Mouse (Mus musculus) MEL (cell line): Measurements from ENCODE around the gene Rora. TPM values are rescaled to one million over a fixed set of nuclear protein-coding genes. Genes with fewer than 3 reads are reported as not detected.

Experiments
- DNase-seq: peaks from one replicate; pipeline ENCODE4 v3.0.0; 2011; ENCODE audit warnings: low read depth, low spot score
- H3K27ac ChIP-seq: 2 replicates; pipeline ENCODE4 v1.5.1; 2012; ENCODE audit warnings: low read depth, mild to moderate bottlenecking, control low read depth, low read length, moderate library complexity; ENCODE audit not compliant: control insufficient read depth
- H3K27me3 ChIP-seq, 2 experiments: fragments of 150-350 bp in 1 of 2; sonication (generic) in 1 of 2; 2 replicates each; pipeline ENCODE4 v1.6.1; 2012; ENCODE audit warnings: low read length in 2 of 2, mild to moderate bottlenecking in 2 of 2, improper control_type of control experiment in 1 of 2, moderate library complexity in 1 of 2; ENCODE audit not compliant: insufficient read depth in 2 of 2, control insufficient read depth in 1 of 2
- H3K36me3 ChIP-seq, 2 experiments: 2 replicates each; pipeline ENCODE4 v1.6.1; 2012 to 2014; ENCODE audit warnings: low read length in 2 of 2, improper control_type of control experiment in 1 of 2, inconsistent platforms in 1 of 2, mild to moderate bottlenecking in 1 of 2; ENCODE audit not compliant: insufficient read depth in 2 of 2, control insufficient read depth in 1 of 2
- H3K4me1 ChIP-seq, 2 experiments: fragments of 150-350 bp in 1 of 2; sonication (generic) in 1 of 2; 2 replicates each; pipeline ENCODE4 v1.6.1; 2012; ENCODE audit warnings: low read length in 2 of 2, improper control_type of control experiment in 1 of 2, mild to moderate bottlenecking in 1 of 2; ENCODE audit not compliant: insufficient read depth in 2 of 2, control insufficient read depth in 1 of 2
- H3K4me3 ChIP-seq, 2 experiments: fragments of 150-350 bp in 1 of 2; sonication (generic) in 1 of 2; 2 replicates each; pipeline ENCODE4 v1.5.1; 2012; ENCODE audit warnings: low read depth in 2 of 2, low read length in 2 of 2, mild to moderate bottlenecking in 2 of 2, moderate library complexity in 2 of 2, control low read depth in 1 of 2, improper control_type of control experiment in 1 of 2; ENCODE audit not compliant: control insufficient read depth in 1 of 2, insufficient read depth in 1 of 2
- H3K79me2 ChIP-seq: 2 replicates; pipeline ENCODE4 v1.6.1; 2012; ENCODE audit warnings: mild to moderate bottlenecking, low read length, moderate library complexity; ENCODE audit not compliant: control insufficient read depth, poor library complexity, insufficient read depth
- H3K9ac ChIP-seq: 2 replicates; pipeline ENCODE4 v1.6.1; 2012; ENCODE audit warnings: low read depth, mild to moderate bottlenecking, control low read depth, low read length, moderate library complexity; ENCODE audit not compliant: control insufficient read depth, poor library complexity, severe bottlenecking
- H3K9me3 ChIP-seq: fragments of 150-350 bp; sonication (generic); replicated peaks from 2 replicates; pipeline ENCODE4 v1.6.1; 2012; ENCODE audit warnings: mild to moderate bottlenecking, low read length, improper control_type of control experiment, moderate library complexity; ENCODE audit not compliant: insufficient read depth
- CHD2 ChIP-seq: IDR thresholded peaks from 2 replicates; pipeline ENCODE4 v1.6.1; 2011; ENCODE audit warnings: low read length, improper control_type of control experiment
- CTCF ChIP-seq, 3 experiments: IDR thresholded peaks in 2 of 3; conservative IDR thresholded peaks in 1 of 3; 2 replicates each; pipeline ENCODE4 v1.5.1; 2011 to 2012; ENCODE audit warnings: low read length in 3 of 3, low read depth in 2 of 3, mild to moderate bottlenecking in 2 of 3, improper control_type of control experiment in 1 of 3, inconsistent platforms in 1 of 3, mixed read lengths in 1 of 3, moderate library complexity in 1 of 3; ENCODE audit not compliant: control insufficient read depth in 1 of 3, insufficient read depth in 1 of 3, poor library complexity in 1 of 3, severe bottlenecking in 1 of 3
- ETS1 ChIP-seq: IDR thresholded peaks from 2 replicates; pipeline ENCODE4 v1.6.1; 2012; ENCODE audit warnings: low read depth, mild to moderate bottlenecking, inconsistent platforms, low read length, improper control_type of control experiment, moderate library complexity
- GABPA ChIP-seq: IDR thresholded peaks from 2 replicates; pipeline ENCODE4 v1.6.1; 2012; ENCODE audit warnings: low read depth, mild to moderate bottlenecking, inconsistent platforms, low read length, improper control_type of control experiment, moderate library complexity
- GATA1 ChIP-seq: IDR thresholded peaks from 2 replicates; pipeline ENCODE4 v1.6.1; 2011; ENCODE audit warnings: low read depth, low read length, improper control_type of control experiment
- HCFC1 ChIP-seq: IDR thresholded peaks from 2 replicates; pipeline ENCODE4 v1.6.1; 2012; ENCODE audit warnings: low read depth, mild to moderate bottlenecking, inconsistent platforms, low read length, improper control_type of control experiment, moderate library complexity
- JUND ChIP-seq: IDR thresholded peaks from 2 replicates; pipeline ENCODE4 v1.6.1; 2011; ENCODE audit warnings: low read depth, mild to moderate bottlenecking, improper control_type of control experiment, low read length
- KAT2A ChIP-seq: conservative IDR thresholded peaks from 2 replicates; pipeline ENCODE4 v1.6.1; 2012; ENCODE audit warnings: low read depth, low read length, improper control_type of control experiment, inconsistent platforms
- MAX ChIP-seq: IDR thresholded peaks from 2 replicates; pipeline ENCODE4 v1.6.1; 2011; ENCODE audit warnings: low read length, improper control_type of control experiment
- MAZ ChIP-seq: IDR thresholded peaks from 2 replicates; pipeline ENCODE4 v1.6.1; 2012; ENCODE audit warnings: low read depth, mild to moderate bottlenecking, inconsistent platforms, low read length, improper control_type of control experiment
- MXI1 ChIP-seq: IDR thresholded peaks from 2 replicates; pipeline ENCODE4 v1.6.1; 2011; ENCODE audit warnings: mild to moderate bottlenecking, low read depth, low read length, improper control_type of control experiment
- MYB ChIP-seq: IDR thresholded peaks from 2 replicates; pipeline ENCODE4 v1.6.1; 2011; ENCODE audit warnings: mild to moderate bottlenecking, low read depth, low read length, improper control_type of control experiment
- NELFE ChIP-seq: IDR thresholded peaks from 2 replicates; pipeline ENCODE4 v1.6.1; 2011; ENCODE audit warnings: low read depth, low read length, improper control_type of control experiment
- POLR2AphosphoS2 ChIP-seq: IDR thresholded peaks from 2 replicates; pipeline ENCODE4 v1.6.1; 2011; ENCODE audit warnings: low read length, improper control_type of control experiment
- POLR2AphosphoS5 ChIP-seq: IDR thresholded peaks from 2 replicates; pipeline ENCODE4 v1.6.1; 2012; ENCODE audit warnings: low read depth, borderline replicate concordance, mild to moderate bottlenecking, inconsistent platforms, low read length, moderate library complexity, mixed read lengths
- RCOR1 ChIP-seq: IDR thresholded peaks from 2 replicates; pipeline ENCODE4 v1.6.1; 2012; ENCODE audit warnings: low read depth, mild to moderate bottlenecking, inconsistent platforms, low read length, improper control_type of control experiment
- SIN3A ChIP-seq: IDR thresholded peaks from 2 replicates; pipeline ENCODE4 v1.6.1; 2012; ENCODE audit warnings: low read length, improper control_type of control experiment, inconsistent platforms
- SMC3 ChIP-seq: IDR thresholded peaks from 2 replicates; pipeline ENCODE4 v1.6.1; 2011; ENCODE audit warnings: low read depth, low read length, improper control_type of control experiment
- TAL1 ChIP-seq: IDR thresholded peaks from 2 replicates; pipeline ENCODE4 v1.6.1; 2012; ENCODE audit warnings: mild to moderate bottlenecking, inconsistent platforms, low read length, moderate library complexity, mixed read lengths
- TBP ChIP-seq: IDR thresholded peaks from 2 replicates; pipeline ENCODE4 v1.8.0; 2011; ENCODE audit warnings: low read depth, low read length, improper control_type of control experiment
- TCF12 ChIP-seq: IDR thresholded peaks from 2 replicates; pipeline ENCODE4 v1.6.1; 2014; ENCODE audit warnings: low read depth, mild to moderate bottlenecking, inconsistent platforms, low read length, improper control_type of control experiment, moderate library complexity
- UBTF ChIP-seq: IDR thresholded peaks from 2 replicates; pipeline ENCODE4 v1.6.1; 2012; ENCODE audit warnings: low read depth, mild to moderate bottlenecking, inconsistent platforms, low read length, improper control_type of control experiment, moderate library complexity, borderline replicate concordance; ENCODE audit not compliant: insufficient read depth
- USF2 ChIP-seq, 2 experiments: IDR thresholded peaks; 2 replicates each; pipeline ENCODE4 v1.6.1; 2011 to 2012; ENCODE audit warnings: improper control_type of control experiment in 2 of 2, low read length in 2 of 2, borderline replicate concordance in 1 of 2, inconsistent platforms in 1 of 2, low read depth in 1 of 2, mild to moderate bottlenecking in 1 of 2; ENCODE audit not compliant: insufficient read depth in 1 of 2
- ZKSCAN1 ChIP-seq: IDR thresholded peaks from 2 replicates; pipeline ENCODE4 v1.6.1; 2012; ENCODE audit warnings: low read depth, mild to moderate bottlenecking, inconsistent platforms, low read length, improper control_type of control experiment, moderate library complexity
- ZMIZ1 ChIP-seq: IDR thresholded peaks from 2 replicates; pipeline ENCODE4 v1.6.1; 2012; ENCODE audit warnings: low read depth, mild to moderate bottlenecking, inconsistent platforms, low read length, improper control_type of control experiment, moderate library complexity
- ZNF384 ChIP-seq: IDR thresholded peaks from 2 replicates; pipeline ENCODE4 v1.6.1; 2012; ENCODE audit warnings: low read depth, mild to moderate bottlenecking, inconsistent platforms, low read length, improper control_type of control experiment
- polyA plus RNA-seq, 2 experiments: library from polyadenylated mRNA; stranded (reverse) in 1 of 2; unstranded in 1 of 2; fragments of >175 nt in 1 of 2; fragments of >200 nt in 1 of 2; gene quantifications; 2 replicates each; pipeline versions ENCODE4 v1.2.1 to v1.2.4; 2012; ENCODE audit warnings: low replicate concordance in 2 of 2, low read depth in 1 of 2; ENCODE audit not compliant: insufficient read length in 2 of 2, insufficient read depth in 1 of 2, missing spikeins in 1 of 2
- total RNA-seq: library from RNA; depleted of rRNA; stranded (reverse); fragments of 300-350 nt; gene quantifications from 2 replicates; pipeline ENCODE4 v1.2.3, GENCODE M21; 2012

The Rora gene
- total and polyA plus RNA-seq, 3 experiments = not detected

- H3K9me3 ChIP-seq = no peaks in the 10 kb centered on the region
- H3K4me3 ChIP-seq = no peak overlapping the region
- H3K27me3 ChIP-seq = no peaks in the 10 kb centered on the region
- H3K9ac ChIP-seq = no peak overlapping the region
- TF ChIP-seq TBP (no peak), TAL1 (no peak), GATA1 (no peak), ZKSCAN1 (no peak), SIN3A (no peak), MAX (no peak), POLR2AphosphoS5 (no peak), ETS1 (no peak), GABPA (no peak), MAZ (no peak), ZNF384 (no peak), POLR2AphosphoS2 (no peak), CHD2 (no peak), MYB (no peak), RCOR1 (no peak), SMC3 (no peak), UBTF (no peak), MXI1 (no peak), NELFE (no peak)
- H3K27ac ChIP-seq = no peak overlapping the region
- H3K79me2 ChIP-seq = no peaks in the 10 kb centered on the region
- no peak for DNase-seq
- H3K4me1 ChIP-seq = no peaks in the 10 kb centered on the region
- H3K36me3 ChIP-seq = no peaks in the 10 kb centered on the region
Observed at GRCm38 (mm10) chr9:69004514-69004913, 350.9 kb downstream of the Rora start.

- Histone ChIP-seq H3K4me1 (no peaks in the 10 kb centered on the region), H3K36me3 (no peaks in the 10 kb centered on the region), H3K9ac (no peak overlapping the region), H3K27me3 (no peaks in the 10 kb centered on the region), H3K27ac (no peak overlapping the region), H3K4me3 (no peak overlapping the region), H3K9me3 (no peaks in the 10 kb centered on the region), H3K79me2 (no peaks in the 10 kb centered on the region)
- TF ChIP-seq HCFC1 (no peak), MXI1 (no peak), USF2 (IDR thresholded peaks at IDR 0.05; ENCODE audit: borderline replicate concordance in 1 of 2, insufficient read depth in 1 of 2, low read depth in 1 of 2, low read length in 2 of 2) (no peak), ETS1 (no peak), POLR2AphosphoS5 (no peak), ZMIZ1 (no peak), JUND (no peak), CTCF (IDR thresholded peaks at IDR 0.05 in 2 of 3, conservative IDR thresholded peaks at IDR 0.05 in 1 of 3; ENCODE audit: control insufficient read depth in 1 of 3, insufficient read depth in 1 of 3, low read depth in 2 of 3, low read length in 3 of 3, poor library complexity in 1 of 3, severe bottlenecking in 1 of 3) (no peak), KAT2A (no peak), TCF12 (no peak), CHD2 (no peak)
- no peak for DNase-seq
Observed at GRCm38 (mm10) chr9:69006666-69007065, 353.1 kb downstream of the Rora start.
